Mouse (Mus musculus): ENCODE data around the gene Klhl12. TPM values are rescaled to one million over a fixed set of nuclear protein-coding genes. Genes with fewer than 3 reads are reported as not detected.
"Not testable (repeated sequence)": the region's sequence is repeated elsewhere in the genome, so short reads cannot be mapped to it uniquely, and the experiment has no call there.

The Klhl12 gene
- polyA plus RNA-seq, 1 experiment, result 3.8 TPM

DNA sequence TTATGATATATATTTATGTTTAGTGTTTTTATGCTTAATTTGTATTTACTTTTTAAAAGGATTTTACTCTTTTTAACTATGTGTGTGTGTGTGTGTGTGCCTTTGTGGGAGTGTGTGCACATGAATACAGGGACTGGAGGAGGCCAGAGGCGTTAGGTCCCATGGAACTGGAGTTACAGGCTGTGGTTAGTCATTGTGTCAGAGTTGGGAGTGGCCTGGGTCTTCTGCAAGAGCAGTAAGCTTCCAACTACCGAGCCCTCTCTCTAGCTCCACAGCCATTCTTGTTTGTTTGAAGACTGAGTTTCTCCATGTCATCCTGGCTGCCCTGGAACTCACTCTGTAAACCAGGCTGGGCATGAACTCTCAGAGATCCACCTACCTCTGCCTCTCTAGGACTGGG lies 67.0 kb downstream of the Klhl12 start:
- Histone ChIP-seq H3K27ac (ENCODE audit: insufficient read depth, low read depth, low read length) (no peak overlapping the region), H3K4me3 (ENCODE audit: insufficient read depth, low read length) (no peak overlapping the region), H3K4me1 (ENCODE audit: control insufficient read depth, insufficient read depth, low read length) (no peaks in the 10 kb centered on the region)
- TF ChIP-seq POLR2A (IDR thresholded peaks at IDR 0.05; ENCODE audit: borderline replicate concordance, low read depth, low read length), result no peak

DNA sequence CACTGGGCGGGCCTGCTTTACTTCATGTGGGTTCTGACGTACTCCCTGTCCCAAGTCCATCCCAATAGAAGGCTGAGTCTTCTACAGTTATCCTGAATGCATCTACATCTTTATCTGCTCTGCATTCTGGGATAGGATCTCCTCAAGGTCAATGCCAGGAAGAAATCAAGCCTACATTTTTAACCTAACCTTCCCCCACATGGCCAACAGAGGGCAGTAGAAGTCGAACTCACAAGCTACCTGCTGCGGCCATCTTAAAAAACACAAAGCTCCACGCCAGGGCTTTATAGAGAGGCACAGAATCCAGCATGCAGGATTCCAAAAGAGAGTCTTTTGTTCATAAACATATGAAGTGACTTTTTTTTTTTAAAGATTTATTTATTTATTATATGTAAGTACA lies 69.1 kb downstream of the Klhl12 start:
- no peaks in the 10 kb centered on the region for H3K4me1 ChIP-seq (ENCODE audit: control insufficient read depth, insufficient read depth, low read length)
- TF ChIP-seq POLR2A (IDR thresholded peaks at IDR 0.05; ENCODE audit: borderline replicate concordance, low read depth, low read length), result no peak
- TF ChIP-seq CTCF (IDR thresholded peaks at IDR 0.05; ENCODE audit: low read depth, low read length), result peak; percentile 35
- no peak overlapping the region for H3K27ac ChIP-seq (ENCODE audit: insufficient read depth, low read depth, low read length)
- H3K4me3 ChIP-seq (ENCODE audit: insufficient read depth, low read length), result no peak overlapping the region

DNA sequence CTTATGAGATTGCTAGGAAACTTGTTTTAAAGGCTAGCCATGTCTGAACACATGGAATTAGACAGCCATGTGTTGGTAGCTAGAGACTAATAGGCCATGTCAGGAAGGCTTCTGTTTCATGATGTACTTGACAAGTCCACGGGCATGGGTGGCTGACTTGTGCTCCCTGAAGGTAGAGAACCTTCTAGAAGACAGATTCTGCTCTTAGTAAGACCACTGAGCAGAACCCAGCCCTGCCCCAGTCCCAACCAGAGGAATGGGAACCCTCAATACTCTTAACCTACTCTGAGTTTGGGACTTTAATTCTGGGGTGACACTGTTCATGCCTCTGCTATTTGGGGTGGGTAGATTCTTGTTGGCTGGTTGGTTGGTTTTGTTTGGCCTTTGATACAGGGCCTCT lies 69.7 kb downstream of the Klhl12 start:
- TF ChIP-seq POLR2A (IDR thresholded peaks at IDR 0.05; ENCODE audit: borderline replicate concordance, low read depth, low read length) (no peak), CTCF (IDR thresholded peaks at IDR 0.05; ENCODE audit: low read depth, low read length) (no peak)
- no peak overlapping the region for H3K27ac ChIP-seq (ENCODE audit: insufficient read depth, low read depth, low read length)
- H3K4me3 ChIP-seq (ENCODE audit: insufficient read depth, low read length), result no peak overlapping the region
- no peaks in the 10 kb centered on the region for H3K4me1 ChIP-seq (ENCODE audit: control insufficient read depth, insufficient read depth, low read length)

DNA sequence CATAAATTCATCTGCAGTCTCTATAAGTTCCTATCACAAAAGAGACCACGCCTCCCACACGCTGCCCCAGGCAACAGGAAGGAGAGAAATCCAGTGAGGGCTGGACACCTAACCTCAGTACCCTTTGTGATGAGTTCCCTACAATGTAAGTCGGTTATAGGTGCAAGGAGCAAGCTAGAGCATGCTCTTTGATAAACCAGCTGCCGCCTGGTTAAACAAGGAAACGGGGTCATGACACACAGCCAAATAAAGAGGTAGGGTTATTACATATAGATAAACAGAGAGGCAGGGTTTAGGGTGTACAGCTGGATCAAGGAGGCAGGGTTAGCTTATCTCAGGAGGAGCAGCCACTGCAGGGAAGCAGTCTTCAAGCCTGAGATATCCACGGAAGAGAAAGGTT lies 71.4 kb downstream of the Klhl12 start:
- Histone ChIP-seq H3K4me1 (ENCODE audit: control insufficient read depth, insufficient read depth, low read length) (no peaks in the 10 kb centered on the region), H3K4me3 (ENCODE audit: insufficient read depth, low read length) (no peak overlapping the region), H3K27ac (ENCODE audit: insufficient read depth, low read depth, low read length) (no peak overlapping the region)

GRCm38 (mm10) chr1:134530618-134531017 lies 75.3 kb downstream of the Klhl12 start:
- Histone ChIP-seq H3K4me3 (ENCODE audit: insufficient read depth, low read length) (no peak overlapping the region), H3K27ac (ENCODE audit: insufficient read depth, low read depth, low read length) (no peak overlapping the region), H3K4me1 (ENCODE audit: control insufficient read depth, insufficient read depth, low read length) (no peaks in the 10 kb centered on the region; the same call in 1 of the 2 replicates)
- TF ChIP-seq POLR2A (IDR thresholded peaks at IDR 0.05; ENCODE audit: borderline replicate concordance, low read depth, low read length) (no peak), CTCF (IDR thresholded peaks at IDR 0.05; ENCODE audit: low read depth, low read length) (no peak)

More for the DNA sequence above, 71.4 kb downstream of the Klhl12 start:
- TF ChIP-seq POLR2A (IDR thresholded peaks at IDR 0.05; ENCODE audit: borderline replicate concordance, low read depth, low read length) (no peak), CTCF (IDR thresholded peaks at IDR 0.05; ENCODE audit: low read depth, low read length) (no peak)

- not testable (repeated sequence) for H3K27ac ChIP-seq (ENCODE audit: insufficient read depth, low read depth, low read length); H3K4me3 ChIP-seq (ENCODE audit: insufficient read depth, low read length); H3K4me1 ChIP-seq (ENCODE audit: control insufficient read depth, insufficient read depth, low read length)
These were observed 78.4 kb downstream of the Klhl12 start for GRCm38 (mm10) chr1:134533710-134534109.

DNA sequence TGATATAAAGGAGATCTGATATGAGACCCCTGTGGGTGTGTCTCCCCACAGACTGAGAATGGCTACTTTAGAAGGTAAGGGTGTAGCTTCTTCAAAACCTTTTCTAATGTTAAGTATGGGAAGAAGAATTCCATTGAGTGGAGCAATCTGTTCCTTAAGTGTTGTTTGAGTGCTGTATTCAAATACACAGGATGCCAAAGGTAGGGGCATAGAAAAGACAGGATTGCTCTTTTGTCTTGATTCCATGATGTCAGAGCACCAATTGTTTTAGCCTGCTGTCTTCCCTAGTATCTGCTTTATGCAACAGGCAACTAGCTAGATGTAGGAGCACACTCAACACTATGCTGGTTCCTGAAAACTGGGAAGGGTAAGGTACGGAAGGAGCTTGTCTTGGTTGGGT lies 79.7 kb downstream of the Klhl12 start:
- Histone ChIP-seq H3K27ac (ENCODE audit: insufficient read depth, low read depth, low read length) (no peak overlapping the region), H3K4me1 (ENCODE audit: control insufficient read depth, insufficient read depth, low read length) (no peaks in the 10 kb centered on the region; the same call in 1 of the 2 replicates), H3K4me3 (ENCODE audit: insufficient read depth, low read length) (no peak overlapping the region)
- TF ChIP-seq POLR2A (IDR thresholded peaks at IDR 0.05; ENCODE audit: borderline replicate concordance, low read depth, low read length) (no peak), CTCF (IDR thresholded peaks at IDR 0.05; ENCODE audit: low read depth, low read length) (no peak)

GRCm38 (mm10) chr1:134535513-134535912 lies 80.2 kb downstream of the Klhl12 start:
- Histone ChIP-seq H3K4me1 (ENCODE audit: control insufficient read depth, insufficient read depth, low read length) (no peaks in the 10 kb centered on the region; the same call in 1 of the 2 replicates), H3K4me3 (ENCODE audit: insufficient read depth, low read length) (no peak overlapping the region), H3K27ac (ENCODE audit: insufficient read depth, low read depth, low read length) (no peak overlapping the region)
- TF ChIP-seq POLR2A (IDR thresholded peaks at IDR 0.05; ENCODE audit: borderline replicate concordance, low read depth, low read length) (no peak), CTCF (IDR thresholded peaks at IDR 0.05; ENCODE audit: low read depth, low read length) (no peak)

GRCm38 (mm10) chr1:134540610-134541009 lies 85.3 kb downstream of the Klhl12 start:
- H3K4me3 ChIP-seq (ENCODE audit: insufficient read depth, low read length), result no peak overlapping the region
- H3K4me1 ChIP-seq (ENCODE audit: control insufficient read depth, insufficient read depth, low read length), result no peaks in the 10 kb centered on the region
- no peak for TF ChIP-seq POLR2A (IDR thresholded peaks at IDR 0.05; ENCODE audit: borderline replicate concordance, low read depth, low read length)
- TF ChIP-seq CTCF (IDR thresholded peaks at IDR 0.05; ENCODE audit: low read depth, low read length), result no peak
- no peak overlapping the region for H3K27ac ChIP-seq (ENCODE audit: insufficient read depth, low read depth, low read length)

Other genes starting within 250 kb of the Klhl12 start
- not detected in 2 replicates for gene Adora1, start 220.1 kb upstream of the Klhl12 start, polyA plus RNA-seq (2012; ENCODE audit: insufficient read depth, insufficient read length, missing spikeins)
- not detected in 2 replicates for gene Myog, start 165.5 kb upstream of the Klhl12 start, polyA plus RNA-seq (2012; ENCODE audit: insufficient read depth, insufficient read length, missing spikeins)
- gene Ppfia4, start 122.6 kb upstream of the Klhl12 start, polyA plus RNA-seq (2012; ENCODE audit: insufficient read depth, insufficient read length, missing spikeins), result 28.4 and 32.9 TPM in 2 replicates
- 36.6 and 39.4 TPM in 2 replicates for gene Tmem183a, start 93.6 kb upstream of the Klhl12 start, polyA plus RNA-seq (2012; ENCODE audit: insufficient read depth, insufficient read length, missing spikeins)
- not detected in 2 replicates for gene 4933406M09Rik, start 69.6 kb upstream of the Klhl12 start, polyA plus RNA-seq (2012; ENCODE audit: insufficient read depth, insufficient read length, missing spikeins)
- gene Cyb5r1, start 50.0 kb upstream of the Klhl12 start, polyA plus RNA-seq (2012; ENCODE audit: insufficient read depth, insufficient read length, missing spikeins), result 74.6 and 81.3 TPM in 2 replicates
- gene Adipor1, start 40.2 kb upstream of the Klhl12 start, polyA plus RNA-seq (2012; ENCODE audit: insufficient read depth, insufficient read length, missing spikeins), result 202 and 213 TPM in 2 replicates
- 13.5 and 15.1 TPM in 2 replicates for gene Rabif, start 39.1 kb downstream of the Klhl12 start, polyA plus RNA-seq (2012; ENCODE audit: insufficient read depth, insufficient read length, missing spikeins)
- gene Mgat4e, start 94.2 kb downstream of the Klhl12 start, polyA plus RNA-seq (2012; ENCODE audit: insufficient read depth, insufficient read length, missing spikeins), result not detected in 2 replicates
- 11.0 and 12.9 TPM in 2 replicates for gene Kdm5b, start 104.6 kb downstream of the Klhl12 start, polyA plus RNA-seq (2012; ENCODE audit: insufficient read depth, insufficient read length, missing spikeins)
- gene Syt2, start 191.1 kb downstream of the Klhl12 start, polyA plus RNA-seq (2012; ENCODE audit: insufficient read depth, insufficient read length, missing spikeins), result not detected in 2 replicates